In the genomic region with DNA sequence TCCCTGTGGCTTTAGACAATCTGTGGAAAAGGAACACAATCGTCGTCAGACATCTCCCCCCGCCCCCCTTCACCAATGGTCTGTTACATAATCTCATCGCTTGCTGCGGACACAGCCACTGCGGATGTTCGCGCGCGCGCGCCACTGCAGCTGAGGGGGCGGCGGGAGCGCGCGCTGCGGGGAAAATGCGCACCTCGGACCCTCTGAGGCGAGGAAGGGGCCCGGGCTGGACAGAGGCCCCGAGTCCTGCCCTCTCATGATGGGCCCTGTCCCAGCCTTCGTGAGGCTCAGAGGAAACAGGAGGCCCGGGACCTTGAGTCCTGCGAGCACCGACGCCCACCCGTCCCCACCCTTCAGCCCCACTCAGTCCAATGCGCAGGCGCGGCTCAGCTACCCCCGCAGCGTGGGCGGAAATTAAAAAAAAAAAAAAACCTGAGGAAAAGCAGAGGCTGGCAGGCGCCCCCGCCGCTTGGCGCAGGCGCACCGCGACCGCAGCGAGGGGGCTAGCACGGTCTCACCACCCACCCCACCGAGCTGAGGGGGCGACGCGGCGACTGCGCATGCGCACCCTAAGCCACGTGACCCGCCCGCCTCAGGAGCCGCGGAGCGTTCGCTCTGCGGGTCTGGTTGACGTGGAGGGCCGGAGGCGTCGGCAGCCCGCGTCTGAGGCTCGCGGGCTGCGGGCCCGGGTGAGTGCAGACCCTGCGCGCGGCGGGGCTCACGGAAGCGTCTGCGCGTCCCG, we compare ENCODE assay signal across 8 mouse cellular contexts. TPM values are rescaled to one million over a fixed set of nuclear protein-coding genes. Genes with fewer than 3 reads are reported as not detected.
DNase-seq lines count a peak whose midpoint lies in the region; ATAC-seq and TF ChIP-seq lines count a peak whose summit lies in the region.

A gene (plus strand): TSS at position 446 of the 742 bp plus-strand sequence.

- peaks cover 35% of the 10 kb centered on the region for H3K79me2 ChIP-seq in MEL (ENCODE audit: control insufficient read depth, insufficient read depth, low read length, poor library complexity)

- TF ChIP-seq RAD21 in MEL (IDR thresholded peaks at IDR 0.05; ENCODE audit: low read depth, low read length): no peak

- TF ChIP-seq EP300 in MEL (IDR thresholded peaks at IDR 0.05; ENCODE audit: low read depth in 1 of 2, low read length in 2 of 2): peak; percentile 11 to 37; a peak in 1 of 4 replicates

- under 1% methylated on average over 79 of the region's 79 CpGs for WGBS in cerebellum, adult 2 months
- WGBS in lung, embryonic 16.5 days: under 1% methylated on average over 78 of the region's 79 CpGs

- H3K36me3 ChIP-seq in MEL (ENCODE audit: control insufficient read depth in 1 of 2, insufficient read depth in 2 of 2, low read length in 2 of 2): peaks cover 0 to 34% of the 10 kb centered on the region in 2 experiments; a peak in 2 of 4 replicates
- H3K36me3 ChIP-seq in lung, embryonic 16.5 days (ENCODE audit: control insufficient read depth, insufficient read depth, low read length): no peaks in the 10 kb centered on the region

- H3K4me2 ChIP-seq in lung, embryonic 16.5 days (ENCODE audit: low read depth, low read length): peak within 1 kb of the TSS; percentile 82

- H3K27ac ChIP-seq in MEL (ENCODE audit: control insufficient read depth, low read depth, low read length): peak within 1 kb of the TSS; percentile 78
- peak within 1 kb of the TSS; percentile 100 for H3K27ac ChIP-seq in cerebellum, adult 2 months (ENCODE audit: insufficient read depth, low read length)
- H3K27ac ChIP-seq in lung, embryonic 16.5 days (ENCODE audit: low read length): peak within 1 kb of the TSS; percentile 99

- H3K4me1 ChIP-seq in MEL (ENCODE audit: control insufficient read depth in 1 of 2, insufficient read depth in 2 of 2, low read length in 2 of 2): peaks cover 7 to 24% of the 10 kb centered on the region in 2 experiments
- H3K4me1 ChIP-seq in cerebellum, adult 2 months (ENCODE audit: control insufficient read depth, insufficient read depth, low read length): no peaks in the 10 kb centered on the region; the same call in 1 of the 2 replicates
- peaks cover 20% of the 10 kb centered on the region for H3K4me1 ChIP-seq in lung, embryonic 16.5 days (replicated peaks; ENCODE audit: control insufficient read depth, insufficient read depth, low read length)

- H3K27me3 ChIP-seq in MEL (ENCODE audit: control insufficient read depth in 1 of 2, insufficient read depth in 2 of 2, low read length in 2 of 2): no peaks in the 10 kb centered on the region
- H3K27me3 ChIP-seq in cerebellum, adult 2 months (ENCODE audit: control insufficient read depth, insufficient read depth, low read length): no peaks in the 10 kb centered on the region
- H3K27me3 ChIP-seq in lung, embryonic 16.5 days (ENCODE audit: control insufficient read depth, insufficient read depth, low read depth, low read length): no peaks in the 10 kb centered on the region

- peak within 1 kb of the TSS; percentile 86 for H3K9ac ChIP-seq in MEL (ENCODE audit: control insufficient read depth, low read depth, low read length, poor library complexity, severe bottlenecking)
- peak within 1 kb of the TSS; percentile 95 for H3K9ac ChIP-seq in lung, embryonic 16.5 days (ENCODE audit: low read length)

- H3K4me3 ChIP-seq in MEL (ENCODE audit: control insufficient read depth in 1 of 2, insufficient read depth in 1 of 2, low read depth in 2 of 2, low read length in 2 of 2): peak within 1 kb of the TSS; percentile 75 to 95
- H3K4me3 ChIP-seq in cerebellum, adult 2 months (replicated peaks; ENCODE audit: insufficient read depth, low read depth, low read length): peak within 1 kb of the TSS; percentile 62
- peak within 1 kb of the TSS; percentile 93 for H3K4me3 ChIP-seq in lung, embryonic 16.5 days (ENCODE audit: low read length)

- peak in 1 of 2 experiments; percentile 93; a peak in 2 of 4 replicates for TF ChIP-seq POLR2A in MEL (IDR thresholded peaks at IDR 0.05; ENCODE audit: control insufficient read depth in 1 of 2, insufficient read depth in 1 of 2, low read depth in 1 of 2, low read length in 2 of 2, poor library complexity in 1 of 2)
- TF ChIP-seq POLR2A in cerebellum, adult 2 months (IDR thresholded peaks at IDR 0.05; ENCODE audit: borderline replicate concordance, insufficient read depth, low read length): peak; percentile 84

- no peaks in the 10 kb centered on the region for H3K9me3 ChIP-seq in MEL (replicated peaks; ENCODE audit: insufficient read depth, low read length)
- no peaks in the 10 kb centered on the region for H3K9me3 ChIP-seq in lung, embryonic 16.5 days (ENCODE audit: control insufficient read depth, low read length)

- TF ChIP-seq CTCF in MEL (IDR thresholded peaks at IDR 0.05 in 2 of 3, conservative IDR thresholded peaks at IDR 0.05 in 1 of 3; ENCODE audit: control insufficient read depth in 1 of 3, insufficient read depth in 1 of 3, low read depth in 2 of 3, low read length in 3 of 3, poor library complexity in 1 of 3, severe bottlenecking in 1 of 3): no peak
- TF ChIP-seq CTCF in cerebellum, adult 2 months (IDR thresholded peaks at IDR 0.05; ENCODE audit: borderline replicate concordance, insufficient read depth, low read depth, low read length): no peak

- peak; percentile 33 to 64 for ATAC-seq in hematopoietic stem cell, adult 5-6 weeks (replicated peaks in 1 of 2; ENCODE audit: insufficient read depth in 1 of 2, low FRiP score in 2 of 2, low TSS enrichment in 1 of 2, low read depth in 1 of 2, poor library complexity in 2 of 2, severe bottlenecking in 2 of 2)
- peak; percentile 92 for ATAC-seq in lung, embryonic 16.5 days (ENCODE audit: low read depth)

- peak; percentile 95 for DNase-seq in MEL (ENCODE audit: low read depth, low spot score)
- peak; percentile 97 to 98 for DNase-seq in cerebellum, adult 2 months
- peak; percentile 98 for DNase-seq in forelimb bud, embryonic 11.5 days (ENCODE audit: low read depth, low spot score)
- peak; percentile 64 for DNase-seq in layer of hippocampus, adult 9-10 months (ENCODE audit: low spot score)
- peak; percentile 87 for DNase-seq in ovary, postnatal 10 days (ENCODE audit: low spot score)
- DNase-seq in thymus, postnatal 10 days (ENCODE audit: low spot score in 2 of 2): peak; percentile 97

TF ChIP-seq in MEL, 35 proteins besides CTCF, POLR2A, EP300 and RAD21 (continues in another document):
- TF ChIP-seq CHD2 (IDR thresholded peaks at IDR 0.05; ENCODE audit: low read length) (no peak), MYB (IDR thresholded peaks at IDR 0.05; ENCODE audit: low read depth, low read length) (no peak), ZKSCAN1 (IDR thresholded peaks at IDR 0.05; ENCODE audit: low read depth, low read length) (no peak), MYC (IDR thresholded peaks at IDR 0.05; ENCODE audit: low read depth, low read length) (peak; percentile 52; the same call in 1 of the 2 replicates), SMC3 (IDR thresholded peaks at IDR 0.05; ENCODE audit: low read depth, low read length) (no peak), MXI1 (IDR thresholded peaks at IDR 0.05; ENCODE audit: low read depth, low read length) (peak; percentile 66; the same call in 1 of the 2 replicates), GATA1 (IDR thresholded peaks at IDR 0.05; ENCODE audit: low read depth, low read length) (no peak), MAFK (IDR thresholded peaks at IDR 0.05; ENCODE audit: borderline replicate concordance, low read depth, low read length) (no peak), NRF1 (IDR thresholded peaks at IDR 0.05; ENCODE audit: insufficient read depth, low read depth, low read length, poor library complexity, severe bottlenecking) (peak; percentile 91), TAL1 (IDR thresholded peaks at IDR 0.05; ENCODE audit: low read length) (no peak), E2F4 (IDR thresholded peaks at IDR 0.05; ENCODE audit: borderline replicate concordance, low read depth, low read length) (no peak), UBTF (IDR thresholded peaks at IDR 0.05; ENCODE audit: borderline replicate concordance, insufficient read depth, low read depth, low read length) (no peak), MAZ (IDR thresholded peaks at IDR 0.05; ENCODE audit: low read depth, low read length) (peak; percentile 87), CHD1 (IDR thresholded peaks at IDR 0.05; ENCODE audit: low read depth, low read length) (no peak), TCF12 (IDR thresholded peaks at IDR 0.05; ENCODE audit: low read depth, low read length) (peak; percentile 57), USF2 (IDR thresholded peaks at IDR 0.05; ENCODE audit: borderline replicate concordance in 1 of 2, insufficient read depth in 1 of 2, low read depth in 1 of 2, low read length in 2 of 2) (peak; percentile 45 to 88; a peak in 3 of 4 replicates), NELFE (IDR thresholded peaks at IDR 0.05; ENCODE audit: low read depth, low read length) (peak; percentile 88), USF1 (IDR thresholded peaks at IDR 0.05; ENCODE audit: low read depth, low read length) (peak; percentile 99), JUND (IDR thresholded peaks at IDR 0.05; ENCODE audit: low read depth, low read length) (no peak), MAX (IDR thresholded peaks at IDR 0.05; ENCODE audit: low read length) (peak; percentile 94), RCOR1 (IDR thresholded peaks at IDR 0.05; ENCODE audit: low read depth, low read length) (no peak), POLR2AphosphoS2 (IDR thresholded peaks at IDR 0.05; ENCODE audit: low read length) (peak; percentile 86), MEF2A (IDR thresholded peaks at IDR 0.05; ENCODE audit: extremely low read depth, insufficient replicate concordance, low read depth, low read length, poor library complexity, severe bottlenecking) (0 out of 2 replicates have a peak, but pooled peaks have one; percentile 6), SIN3A (IDR thresholded peaks at IDR 0.05; ENCODE audit: low read length) (peak; percentile 65), POLR2AphosphoS5 (IDR thresholded peaks at IDR 0.05; ENCODE audit: borderline replicate concordance, low read depth, low read length) (no peak), ELF1 (IDR thresholded peaks at IDR 0.05; ENCODE audit: low read depth, low read length) (0 out of 2 replicates have a peak, but pooled peaks have one; percentile 7), TBP (IDR thresholded peaks at IDR 0.05; ENCODE audit: low read depth, low read length) (peak; percentile 49), ZC3H11A (IDR thresholded peaks at IDR 0.05; ENCODE audit: low read depth, low read length) (no peak), HCFC1 (IDR thresholded peaks at IDR 0.05; ENCODE audit: low read depth, low read length) (peak; percentile 60; the same call in 1 of the 2 replicates)

RNA-seq across cellular contexts. Expression of the gene that starts here (rescaled TPM):
- 47.5 and 56.9 TPM in 2 replicates for total RNA-seq in MEL (2012; rRNA removed)
- 100 to 1,000 TPM in 1 of 2 experiments, 10 to 100 TPM in 1; 46.4 to 352 TPM for polyA plus RNA-seq in MEL (2012; ENCODE audit: insufficient read depth in 1 of 2, insufficient read length in 2 of 2, low read depth in 1 of 2, low replicate concordance in 2 of 2, missing spikeins in 1 of 2)
- 295 and 301 TPM in 2 replicates for polyA plus RNA-seq in cerebellum, adult 2 months (2012; rRNA removed)
- total RNA-seq in hematopoietic stem cell, adult 5-6 weeks (2017): 323 and 338 TPM in 2 replicates
- polyA plus RNA-seq in lung, embryonic 16.5 days (2015; fragmentation: Nextera tagmentation; extraction: Ambion mirVana): 152 and 153 TPM in 2 replicates

Comparison
In these comparisons a context has a peak if more than half of its experiments do, and no peak if none do; other contexts are left out.
1. Peak in every context shown above with its lines: DNase-seq, ATAC-seq, H3K4me3 ChIP-seq and H3K27ac ChIP-seq.